Mouse (Mus musculus) adrenal gland, postnatal 25 days (tissue): ENCODE measurements around the gene Klhdc10. TPM values are rescaled to one million over a fixed set of nuclear protein-coding genes. Genes with fewer than 3 reads are reported as not detected.

Experiments used
- DNase-seq: peaks from one replicate; pipeline ENCODE4 v3.0.0; 2021; ENCODE audit warnings: mixed read lengths
- total RNA-seq: library from RNA; stranded (reverse); gene quantifications from 2 replicates; pipeline ENCODE4 v1.2.3, GENCODE M21; 2021

Klhdc10 gene
- total RNA-seq, 1 experiment from 2014 or later = 86.2 TPM

DNA sequence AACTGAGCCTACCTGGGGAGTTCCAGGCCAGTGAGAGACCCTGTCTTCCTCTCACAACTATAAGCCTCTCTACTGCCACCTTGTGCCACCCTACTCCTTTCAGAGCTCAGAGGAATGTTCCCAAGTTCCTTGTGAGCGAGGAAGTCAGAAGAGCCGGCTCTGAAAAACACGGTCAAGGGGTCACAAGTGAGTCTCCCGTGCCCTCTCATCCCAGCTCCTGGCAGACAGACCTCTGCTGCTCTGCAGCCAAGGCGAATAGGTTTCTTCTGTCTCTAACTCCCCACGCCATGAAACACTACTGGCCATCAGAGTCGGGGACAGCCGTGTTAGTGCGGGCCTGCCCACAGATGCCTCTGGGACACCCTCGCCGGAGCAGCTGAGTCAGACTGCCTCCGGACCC is 67.0 kb downstream of the Klhdc10 start:
- peak; percentile 35 for DNase-seq

GRCm38 (mm10) chr6:30469370-30469769 is 67.7 kb downstream of the Klhdc10 start:
- peak; percentile 71 for DNase-seq

DNA sequence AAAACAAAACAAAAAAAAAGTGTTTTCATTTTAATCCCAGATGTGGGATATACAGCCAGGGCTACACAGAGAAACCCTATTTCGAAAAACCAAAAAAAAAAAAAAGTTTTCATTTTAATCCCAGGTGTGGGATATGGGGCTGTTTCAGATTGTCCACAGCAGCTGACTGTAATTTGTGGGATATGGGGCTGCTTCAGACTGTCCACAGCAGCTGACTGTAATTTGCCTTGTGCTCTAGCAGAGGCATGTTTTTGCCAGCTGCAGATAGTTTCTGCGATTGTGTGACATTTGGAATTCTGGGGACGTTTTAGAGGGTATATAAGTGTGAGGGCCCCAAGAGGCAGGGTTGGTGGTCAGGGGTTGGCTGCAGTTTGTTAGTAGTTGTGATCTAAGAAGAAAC is 70.0 kb downstream of the Klhdc10 start:
- DNase-seq = no peak

DNA sequence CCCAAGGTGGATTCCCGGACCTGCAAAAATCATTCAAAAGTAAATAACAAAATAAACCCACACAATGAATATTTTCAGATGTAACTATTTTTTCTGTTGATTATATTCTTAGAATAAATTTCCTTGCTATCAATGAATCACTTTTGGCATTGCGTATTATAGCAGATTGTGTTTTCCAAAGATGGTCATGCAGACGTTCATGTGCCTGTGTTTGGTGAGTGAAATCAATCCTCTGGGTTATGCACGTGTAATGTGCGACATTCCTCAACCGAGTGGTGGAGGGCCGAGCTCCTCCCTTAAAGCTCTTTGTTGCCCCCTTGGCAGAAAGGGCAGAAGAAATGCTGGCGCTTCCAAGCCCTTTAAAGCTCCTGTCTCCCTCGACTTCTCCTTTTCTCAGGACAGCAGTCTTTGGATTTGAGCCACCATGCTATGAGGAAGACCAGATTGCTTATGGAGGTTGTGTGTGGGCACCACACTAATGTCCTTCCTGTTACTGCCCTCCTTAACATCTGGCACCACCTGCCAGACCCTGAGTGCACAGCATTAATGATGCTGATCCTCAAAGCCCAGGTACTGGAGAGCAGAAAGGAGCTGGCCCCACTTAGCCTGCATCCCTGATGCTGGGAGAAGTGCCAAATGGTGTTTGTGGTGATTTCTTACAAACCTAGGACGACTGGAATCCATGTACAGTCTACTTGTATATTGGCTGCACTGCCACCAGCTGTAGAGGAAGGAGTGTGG is 74.5 kb downstream of the Klhdc10 start:
- DNase-seq = no peak

DNA sequence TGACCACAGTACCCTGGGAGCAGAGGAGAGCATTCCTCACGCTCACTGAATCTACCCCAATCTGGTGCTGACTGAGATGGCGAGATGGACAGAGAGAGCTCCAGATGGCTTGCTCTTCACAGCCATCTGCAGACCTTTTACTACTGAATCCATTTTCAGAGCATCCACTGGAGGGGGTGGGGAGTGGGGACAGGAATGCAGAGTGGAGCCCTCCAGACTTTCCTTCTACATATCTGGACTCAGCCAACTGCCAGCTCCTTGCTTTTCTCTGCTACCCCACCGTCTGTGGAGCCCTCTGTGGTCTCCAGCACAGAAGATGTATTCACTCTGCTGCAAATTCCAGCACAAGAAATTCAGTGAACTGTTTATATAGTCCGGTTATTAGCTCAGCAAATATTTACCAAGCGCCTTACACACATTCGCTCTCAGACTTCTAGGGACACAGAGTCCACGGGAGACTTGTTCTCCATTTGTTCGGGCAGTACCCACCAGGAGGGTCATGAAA is 75.6 kb downstream of the Klhdc10 start:
- DNase-seq = no peak

DNA sequence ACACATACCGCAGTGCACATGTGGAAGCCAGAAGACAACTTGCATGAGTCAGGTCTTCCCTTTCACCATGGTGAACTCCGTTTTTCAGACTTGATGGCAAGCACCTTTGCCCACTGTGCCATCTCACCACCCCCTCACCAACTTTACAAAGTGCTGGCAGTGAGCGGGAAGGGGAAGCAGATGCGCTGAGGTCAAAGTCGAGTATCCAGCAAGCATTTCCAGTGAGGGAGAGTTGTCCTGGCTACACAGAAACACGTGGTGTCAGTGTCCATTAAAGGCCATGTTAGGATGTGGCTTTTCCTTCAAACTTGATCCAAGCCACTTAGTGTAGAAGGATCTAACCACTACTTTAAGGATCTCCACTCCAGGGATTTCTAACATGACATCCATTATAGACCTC is 76.1 kb downstream of the Klhdc10 start:
- no peak for DNase-seq

DNA sequence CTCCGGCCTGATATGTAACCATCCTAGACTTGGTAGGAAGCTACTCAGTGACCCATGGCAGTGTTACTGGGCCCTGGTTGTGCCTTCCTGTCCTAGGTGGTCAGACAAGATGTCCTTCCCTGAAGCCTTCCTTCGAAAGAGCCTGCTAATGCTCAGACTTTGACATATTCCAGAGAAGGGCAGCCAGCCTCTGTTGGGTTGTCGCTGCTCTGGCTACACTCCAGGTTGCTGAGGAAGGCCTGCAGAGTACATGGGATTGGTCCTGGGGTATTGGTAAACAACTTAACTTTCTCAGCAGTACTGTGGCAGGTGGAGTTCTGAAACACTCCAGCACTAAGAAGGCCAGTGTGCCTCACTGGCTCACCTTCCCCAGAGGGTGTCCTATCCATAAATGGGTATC is 77.8 kb downstream of the Klhdc10 start:
- DNase-seq = no peak

DNA sequence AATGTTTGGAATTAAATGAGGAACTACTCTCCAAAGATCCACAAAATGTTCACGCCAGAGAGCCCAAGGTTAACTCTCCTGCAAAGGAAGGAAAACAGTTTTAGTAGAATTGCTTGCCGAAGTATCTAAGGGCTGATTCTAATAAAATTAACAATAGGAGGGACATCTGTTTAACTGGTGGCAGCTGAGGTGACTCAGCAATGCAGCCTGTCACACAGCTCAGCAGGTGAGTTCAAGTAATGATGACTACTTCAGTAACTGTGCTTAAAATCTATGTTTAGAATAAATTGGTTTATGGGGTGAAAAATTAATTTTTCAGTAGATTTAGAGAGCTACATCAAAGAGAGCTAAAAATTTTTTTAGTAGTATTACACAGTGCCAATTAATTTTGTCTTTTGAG is 81.2 kb downstream of the Klhdc10 start:
- no peak for DNase-seq

DNA sequence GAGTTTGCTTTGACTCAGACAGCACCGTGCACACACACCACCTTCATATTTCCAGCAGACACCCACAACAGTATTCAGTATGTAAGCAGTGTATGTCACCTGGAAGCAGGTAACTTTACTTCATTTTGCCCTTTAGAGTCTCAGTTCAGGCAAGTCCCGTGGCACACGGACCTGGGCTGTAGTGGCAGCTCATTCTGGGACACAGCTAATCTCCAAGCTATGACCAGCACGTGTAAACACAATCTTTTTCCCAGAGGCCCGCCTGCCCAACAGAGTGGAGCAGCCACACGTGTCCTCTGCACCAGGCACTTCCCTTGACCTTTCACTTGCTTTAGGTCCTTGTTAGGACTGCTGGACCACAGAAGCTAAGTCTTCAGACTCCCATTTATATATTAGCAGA is 84.8 kb downstream of the Klhdc10 start:
- no peak for DNase-seq

DNA sequence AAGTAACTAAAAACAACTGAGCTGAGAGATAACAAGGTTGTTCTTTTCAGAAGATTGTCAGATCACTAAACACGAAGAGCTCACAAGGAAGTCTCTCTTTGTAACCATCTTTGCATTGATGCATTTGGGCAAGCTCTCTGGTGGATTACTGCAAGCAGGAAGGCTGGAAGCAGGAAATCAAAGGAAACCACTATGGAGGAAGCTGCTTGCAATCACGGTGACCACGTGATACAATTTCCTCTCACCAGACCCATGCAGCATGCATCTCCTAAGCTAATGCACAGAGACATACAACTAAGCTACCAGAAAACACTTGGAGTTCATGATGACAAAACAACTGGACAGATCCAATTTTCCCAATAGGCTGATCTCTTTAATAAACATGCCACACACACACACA is 97.4 kb downstream of the Klhdc10 start:
- DNase-seq = no peak

Other genes starting within 250 kb of the Klhdc10 start
- gene Ube2h, start 97.3 kb upstream of the Klhdc10 start, total RNA-seq = 107 and 137 TPM in 2 replicates
- 17.7 and 20.0 TPM in 2 replicates for gene Zc3hc1, start 10.8 kb upstream of the Klhdc10 start, total RNA-seq
- gene Tmem209, start 107.9 kb downstream of the Klhdc10 start, total RNA-seq = 25.9 and 28.9 TPM in 2 replicates
- 0.55 TPM in 1 of 2 replicates, not detected in the other for gene Ssmem1, start 108.0 kb downstream of the Klhdc10 start, total RNA-seq
- 0.52 and 0.90 TPM in 2 replicates for gene Cpa2, start 139.7 kb downstream of the Klhdc10 start, total RNA-seq
- 1.2 and 1.7 TPM in 2 replicates for gene Cpa4, start 166.5 kb downstream of the Klhdc10 start, total RNA-seq
- not detected in 2 replicates for gene Cpa5, start 209.1 kb downstream of the Klhdc10 start, total RNA-seq
- gene Cpa1, start 237.3 kb downstream of the Klhdc10 start, total RNA-seq = not detected in 2 replicates